Mouse (Mus musculus): ENCODE measurements at regions not wholly inside any gene's neighbourhood (a gene's known extent, or its start where the extent isn't known, plus 50 kb on each side); places are given as distances from the start of the nearest gene placed in this dataset.
A peak's percentile ranks its signal among the peaks of the same experiment; 100 is the strongest.

DNA sequence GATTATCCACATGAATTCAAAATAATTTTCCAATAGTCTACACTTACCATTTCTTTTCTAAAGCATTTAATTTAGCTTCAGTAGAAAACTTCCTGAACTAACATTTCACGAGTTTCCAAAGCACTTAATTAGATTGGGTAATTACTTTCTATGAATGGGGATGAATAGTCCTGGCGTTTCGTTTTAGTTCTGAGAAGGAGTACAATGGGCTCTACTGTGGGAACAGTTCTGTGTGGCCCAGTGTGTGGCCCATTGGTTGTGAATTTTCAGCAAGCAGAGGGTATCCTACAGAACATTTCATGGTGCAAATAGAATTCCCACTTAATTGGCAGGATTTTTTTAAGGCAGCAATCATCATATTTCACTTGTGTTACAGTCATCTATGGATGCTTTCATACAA lies 95.5 kb downstream of the 1700017N19Rik start:
- no peak for DNase-seq

DNA sequence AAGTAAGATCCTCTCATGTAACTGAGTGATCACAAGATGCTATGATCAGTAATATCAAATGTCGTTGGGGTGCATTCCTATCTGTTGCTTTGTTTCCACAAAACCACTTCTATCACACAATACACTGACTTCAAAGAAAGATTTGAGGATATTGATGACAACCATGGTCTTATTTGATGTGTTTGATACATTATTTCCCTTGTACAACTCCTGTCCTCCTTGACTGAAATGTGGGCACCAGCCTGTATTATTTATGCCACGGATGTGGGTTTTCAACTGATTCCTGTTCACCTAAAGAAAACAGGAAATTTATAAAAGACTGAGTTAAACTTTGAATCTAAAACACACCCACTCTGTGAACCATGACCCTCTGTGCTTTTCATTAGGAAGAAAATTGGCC lies 105.7 kb downstream of the 1700017N19Rik start:
- no peak for DNase-seq

DNA sequence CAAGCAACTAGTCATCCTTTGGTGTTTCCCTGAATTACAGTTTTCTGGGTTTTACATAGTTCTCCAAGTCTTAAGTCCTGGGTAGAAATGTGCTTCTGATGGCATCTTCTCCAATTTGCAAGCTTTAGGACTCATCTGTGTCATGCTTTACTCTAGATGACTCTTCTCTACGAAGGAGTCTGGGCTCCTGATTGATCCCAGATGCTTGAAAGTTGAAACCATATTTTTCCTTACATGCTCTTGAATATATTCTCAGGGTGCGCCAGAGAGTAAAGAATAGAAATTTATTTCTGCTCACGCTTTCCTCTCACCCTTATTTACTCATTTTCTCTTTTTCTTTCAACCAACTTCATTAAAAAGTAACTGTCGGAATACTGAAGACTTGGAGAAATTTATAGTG lies 108.9 kb downstream of the 1700017N19Rik start:
- no peak for DNase-seq

DNA sequence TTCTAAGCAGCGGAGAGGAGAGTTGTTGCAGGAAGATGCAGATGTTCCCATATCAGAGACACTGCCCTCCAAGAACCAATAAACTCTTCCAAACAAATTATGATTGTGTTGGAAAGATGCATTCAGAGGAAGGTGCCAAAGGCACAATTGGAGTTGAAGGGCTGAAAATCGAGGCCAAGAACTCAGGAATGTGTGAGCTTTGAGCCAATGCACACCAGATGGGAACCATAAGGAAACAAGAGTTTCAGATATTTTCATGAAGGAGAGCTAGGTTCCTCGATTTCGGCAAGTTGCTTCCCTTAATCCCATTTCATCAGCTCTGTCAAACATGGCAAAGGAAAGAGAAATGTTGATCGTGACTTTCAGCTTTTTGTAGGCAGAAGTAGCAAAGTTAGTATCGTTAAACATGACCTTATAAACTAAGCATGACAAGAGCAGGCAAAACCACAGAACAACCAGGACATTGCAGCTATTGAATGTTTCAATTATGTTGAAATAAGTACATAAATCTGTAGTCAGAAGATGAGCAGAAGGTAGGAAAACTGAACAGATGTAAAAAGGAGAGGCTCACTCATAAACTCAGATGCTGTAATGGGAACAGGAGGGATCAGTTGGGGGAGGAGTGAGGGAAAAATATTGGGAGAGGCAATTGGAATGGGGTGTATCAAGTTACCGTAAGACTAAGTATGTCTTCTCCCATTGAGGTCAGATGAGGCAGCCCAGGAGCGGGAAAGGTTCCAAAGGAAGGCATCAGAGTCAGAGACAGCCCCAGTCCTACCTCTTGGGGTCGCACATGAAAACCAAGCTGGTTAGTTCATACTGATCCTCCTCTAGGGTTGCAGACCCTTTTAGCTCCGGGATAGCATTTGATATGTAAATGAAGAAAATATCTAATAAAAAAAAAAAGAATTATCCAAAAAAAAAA lies 110.3 kb downstream of the 1700017N19Rik start:
- no peak for DNase-seq

DNA sequence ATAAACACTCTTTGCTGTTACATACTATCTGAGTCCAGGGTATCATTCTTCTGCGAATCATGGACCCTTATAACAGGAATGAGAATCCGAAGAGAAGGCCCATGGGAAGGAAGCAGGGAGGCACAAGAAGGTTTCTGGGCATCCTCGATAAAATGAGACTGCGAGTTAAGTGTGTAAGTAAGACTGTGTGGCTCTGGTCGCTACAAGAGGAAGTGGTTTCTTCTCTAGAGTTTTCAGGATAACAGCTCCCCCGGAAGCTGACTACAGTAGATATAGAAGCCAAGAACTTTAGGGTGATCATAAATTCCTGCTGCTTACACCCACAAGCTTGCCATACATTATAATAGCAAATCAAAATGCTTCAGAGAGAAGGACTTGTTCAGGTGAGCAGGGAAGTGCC lies 111.7 kb downstream of the 1700017N19Rik start:
- DNase-seq: no peak

DNA sequence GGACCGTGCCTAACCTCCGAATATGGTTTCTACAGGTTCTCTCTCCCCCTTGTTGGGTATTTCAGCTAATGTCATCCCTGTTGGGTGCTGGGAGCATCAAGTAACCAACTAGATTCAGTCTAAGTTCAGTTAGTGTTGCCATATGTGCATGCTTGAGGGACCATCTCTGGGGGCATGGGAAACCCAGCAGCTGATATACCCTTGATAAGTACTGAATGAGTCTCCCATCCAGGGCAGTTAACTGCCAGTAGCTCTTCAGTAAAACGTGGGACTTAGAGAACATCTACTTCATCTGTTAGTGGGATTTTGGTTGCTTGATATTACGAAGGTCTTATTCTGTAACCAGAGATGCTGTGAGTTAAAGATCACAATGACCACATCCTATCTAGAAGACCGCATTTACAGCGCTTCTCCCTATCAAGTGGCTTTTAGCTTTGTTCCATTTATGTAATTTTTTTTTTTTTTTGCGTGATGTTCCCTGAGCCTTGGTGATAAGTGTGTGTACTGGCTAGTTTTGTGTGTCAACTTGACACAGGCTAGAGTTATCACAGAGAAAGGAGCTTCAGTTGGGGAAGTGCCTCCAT lies 125.9 kb downstream of the 1700017N19Rik start:
- DNase-seq: no peak

DNA sequence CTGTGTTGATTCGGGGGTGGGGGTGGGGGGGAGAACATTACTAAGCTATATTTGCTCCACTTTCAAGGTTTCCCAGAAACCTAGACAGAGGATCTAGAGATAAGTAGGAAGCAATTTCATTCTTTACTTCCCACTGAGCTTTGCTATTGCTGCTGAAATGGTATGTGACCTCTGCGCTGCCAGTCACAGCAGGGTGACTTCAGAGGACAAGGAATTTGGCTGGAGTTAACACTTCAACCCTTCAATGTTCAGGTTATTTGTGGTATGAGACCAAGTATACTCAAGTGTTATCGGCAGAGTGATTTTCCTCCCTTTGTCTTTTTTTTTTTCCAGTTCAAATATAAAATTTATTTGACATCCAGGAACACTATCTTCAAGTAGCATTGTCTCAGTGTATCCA lies 128.3 kb downstream of the 1700017N19Rik start:
- DNase-seq: no peak

DNA sequence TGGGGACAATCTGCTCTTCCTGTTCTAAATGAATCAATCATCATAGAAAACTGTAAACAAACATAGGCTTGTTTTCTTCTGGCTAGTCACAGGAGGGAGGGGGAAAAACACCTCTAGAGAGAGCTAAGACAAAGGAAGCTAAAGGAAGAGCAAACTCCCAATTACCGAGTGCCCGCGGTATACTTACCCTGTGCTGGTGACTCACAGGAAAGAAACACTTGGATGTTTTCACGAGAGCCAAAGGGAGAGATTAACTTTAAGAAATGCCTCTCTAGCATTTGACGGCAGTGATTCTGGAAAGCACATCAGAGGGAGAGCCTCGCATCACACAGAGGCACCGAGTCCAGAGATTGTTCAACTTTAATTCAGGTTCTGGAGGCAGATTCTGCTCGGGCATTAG lies 151.0 kb downstream of the 1700017N19Rik start:
- DNase-seq: no peak

DNA sequence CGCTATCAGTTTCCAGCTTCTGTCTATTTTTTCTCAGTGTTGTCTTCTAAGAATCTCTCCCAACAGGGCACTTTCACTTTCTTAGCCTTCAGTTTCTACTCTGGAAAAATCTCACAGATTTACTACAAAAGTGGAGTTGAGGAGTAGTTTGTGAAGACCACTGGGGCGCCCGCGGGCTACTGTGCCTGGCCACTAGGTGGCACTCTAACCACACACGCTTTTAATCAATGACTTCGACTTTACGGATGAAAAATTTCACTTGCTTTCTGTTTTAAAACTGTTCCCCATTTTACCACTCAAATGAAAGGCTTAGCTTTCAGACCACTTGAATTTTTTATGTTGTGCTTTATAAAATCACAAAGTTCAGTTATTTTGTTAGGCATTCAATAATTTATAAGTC lies 151.8 kb downstream of the 1700017N19Rik start:
- DNase-seq: peak; percentile 71

DNA sequence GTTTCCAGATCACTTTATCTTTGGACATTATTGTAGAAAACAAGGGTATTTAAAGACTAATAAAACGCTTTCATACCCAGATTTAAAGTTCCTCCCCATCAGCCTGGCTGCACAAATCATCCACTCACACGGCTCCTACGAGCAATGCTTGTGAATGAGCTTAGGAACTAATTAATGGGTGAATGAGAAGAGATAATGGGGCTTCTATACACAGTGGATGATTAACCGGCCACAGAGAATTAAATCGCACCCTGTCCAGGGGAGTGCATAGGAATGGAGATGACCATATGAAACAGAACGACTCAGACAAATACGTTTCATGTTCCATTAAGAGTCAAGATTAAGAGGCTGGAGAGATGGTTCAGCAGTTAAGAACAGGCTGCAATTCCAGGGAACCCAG lies 155.9 kb downstream of the 1700017N19Rik start:
- DNase-seq: no peak

DNA sequence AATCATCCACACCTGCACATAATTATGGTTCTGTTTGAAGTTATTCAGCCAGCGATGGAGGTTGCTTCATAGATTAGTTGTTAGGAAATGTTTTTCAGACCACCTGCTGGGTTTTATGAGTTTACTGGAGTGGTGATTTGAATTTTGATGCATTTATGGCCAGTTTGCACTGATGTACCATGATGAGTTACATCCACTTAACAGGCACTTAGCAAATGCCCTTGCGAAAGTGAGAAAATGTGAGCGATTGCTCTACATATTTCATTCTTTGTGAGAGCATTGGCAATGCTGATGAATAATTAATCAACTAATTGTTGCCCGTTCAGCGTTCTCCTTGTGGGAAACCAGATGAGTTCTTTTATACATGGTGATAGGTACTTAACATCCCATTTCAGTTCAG lies 164.7 kb downstream of the 1700017N19Rik start:
- no peak for DNase-seq

DNA sequence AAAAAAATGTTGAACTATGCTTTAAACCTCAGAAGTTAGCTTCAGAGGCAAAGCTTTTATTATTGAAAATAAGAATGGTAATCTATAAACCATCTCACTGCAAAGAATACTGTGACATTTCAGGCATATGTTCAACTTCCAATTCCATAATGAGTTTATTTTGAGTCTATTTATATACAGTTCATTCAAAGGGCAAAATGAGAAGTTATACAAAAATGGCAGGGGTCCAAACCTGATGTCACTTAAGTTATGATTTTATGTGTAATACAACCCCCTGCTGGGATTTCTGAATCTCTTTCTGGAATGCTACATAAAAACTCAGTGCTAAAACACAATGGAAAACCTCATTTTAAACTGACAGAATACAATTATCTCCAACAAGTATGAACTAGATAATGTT lies 184.0 kb downstream of the 1700017N19Rik start:
- no peak for DNase-seq

DNA sequence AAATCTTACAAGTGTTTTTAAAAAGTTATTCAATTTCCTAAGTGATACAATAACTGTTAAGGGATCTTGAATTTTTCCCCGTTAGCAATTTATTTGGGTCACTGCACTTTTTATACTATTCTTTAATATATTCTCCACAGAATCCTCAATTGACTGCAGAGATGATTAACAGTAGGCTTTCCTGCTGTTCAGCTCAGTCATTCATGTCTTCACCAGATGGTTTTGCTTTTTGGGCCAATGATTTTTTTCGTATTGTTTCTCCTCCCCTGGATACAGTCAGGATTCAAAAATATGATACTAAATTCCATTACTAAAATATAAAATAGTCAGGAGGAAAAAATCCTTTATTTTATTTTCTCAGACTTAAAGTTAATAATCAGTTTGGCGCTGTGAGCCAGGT lies 201.9 kb downstream of the 1700017N19Rik start:
- no peak for DNase-seq

DNA sequence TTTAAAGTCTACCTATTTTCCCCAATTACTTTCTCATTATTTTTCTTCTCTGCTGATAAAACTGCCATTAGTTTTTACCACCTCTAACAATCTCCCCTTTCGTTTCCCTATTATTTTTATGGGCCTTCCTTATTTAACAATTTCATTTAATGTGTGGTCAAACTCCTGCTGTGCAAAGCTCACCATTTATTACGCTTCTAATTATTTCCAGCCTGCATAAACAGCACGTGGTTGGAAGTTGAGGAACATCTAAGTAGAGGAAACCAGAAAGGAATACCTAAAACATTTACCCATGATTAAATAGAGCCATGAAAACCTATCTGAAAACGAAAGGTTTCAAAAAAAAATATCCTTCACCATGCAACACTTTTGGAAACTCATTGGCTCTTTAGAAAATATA lies 202.3 kb downstream of the 1700017N19Rik start:
- DNase-seq: no peak

DNA sequence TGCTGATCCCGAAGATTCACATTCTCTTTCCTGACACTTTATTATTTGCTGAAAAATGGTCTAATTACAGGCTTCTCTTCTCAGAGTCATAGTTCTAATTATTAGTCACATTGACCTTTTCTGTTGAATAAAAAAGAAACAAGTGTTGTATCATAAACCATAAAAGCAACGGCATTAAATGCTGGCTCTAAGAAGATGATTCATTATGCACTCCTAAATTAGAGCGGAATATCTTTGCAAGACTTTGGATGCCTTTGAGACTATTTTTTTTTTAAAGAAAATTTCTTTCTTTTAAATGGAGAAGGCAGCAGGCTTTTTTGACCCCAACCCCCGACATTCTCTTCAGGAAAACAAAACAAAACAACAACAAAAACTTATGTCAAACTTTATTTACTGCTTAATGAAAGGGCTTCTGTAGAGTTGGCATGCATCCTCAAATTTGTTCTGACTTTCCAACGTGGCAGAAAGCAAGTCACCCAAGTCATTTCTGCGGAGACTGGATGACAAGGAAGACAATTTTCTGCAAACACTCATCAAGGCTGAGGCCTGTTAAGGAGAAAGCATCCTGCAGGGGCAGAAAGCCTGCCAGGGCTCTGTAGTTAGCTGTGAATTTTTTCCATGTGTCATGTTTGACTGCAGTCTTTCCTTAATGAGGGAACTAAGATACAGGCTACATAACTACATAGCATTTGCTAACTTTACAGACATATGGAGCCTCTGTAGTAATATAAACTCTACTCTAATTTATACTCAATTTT lies 205.1 kb downstream of the 1700017N19Rik start:
- DNase-seq: no peak

DNA sequence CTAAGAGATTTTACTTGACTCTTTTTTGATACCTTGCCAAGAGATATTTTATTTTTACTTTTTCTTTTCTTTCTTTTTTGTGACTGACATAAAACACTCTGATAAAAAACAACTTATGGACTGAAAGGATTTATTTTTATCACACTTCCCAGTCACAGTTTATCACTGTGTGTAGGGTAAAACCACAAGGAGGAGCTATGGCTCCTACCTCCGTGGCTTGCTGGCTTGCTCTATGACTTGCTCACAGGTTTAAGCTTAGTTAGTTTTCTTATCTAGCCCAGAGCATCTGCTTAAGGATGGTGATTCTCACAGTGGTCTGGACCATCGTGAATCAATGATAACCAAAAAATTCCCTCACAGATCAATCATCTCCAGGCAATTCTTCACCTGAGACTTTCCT lies 221.4 kb downstream of the 1700017N19Rik start:
- DNase-seq: no peak

DNA sequence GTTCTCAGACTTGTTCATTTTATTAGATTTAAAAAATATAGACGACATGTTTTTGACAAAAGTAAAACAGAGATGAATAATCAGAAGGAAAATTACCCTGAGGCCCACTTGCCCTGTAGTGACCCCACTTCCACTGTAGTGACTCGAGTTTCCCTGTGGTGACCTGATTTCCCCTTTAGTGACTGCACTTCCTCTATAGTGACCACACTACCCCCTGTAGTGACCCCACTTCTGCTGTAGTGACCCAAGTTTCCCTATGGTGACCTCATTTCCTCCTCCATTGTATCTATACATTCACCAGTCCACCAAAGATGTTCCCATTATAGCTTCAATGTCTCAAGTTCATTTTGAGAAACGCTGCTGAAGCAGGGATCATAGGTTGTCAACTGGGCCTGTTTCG lies 244.5 kb downstream of the 1700017N19Rik start:
- DNase-seq: no peak

DNA sequence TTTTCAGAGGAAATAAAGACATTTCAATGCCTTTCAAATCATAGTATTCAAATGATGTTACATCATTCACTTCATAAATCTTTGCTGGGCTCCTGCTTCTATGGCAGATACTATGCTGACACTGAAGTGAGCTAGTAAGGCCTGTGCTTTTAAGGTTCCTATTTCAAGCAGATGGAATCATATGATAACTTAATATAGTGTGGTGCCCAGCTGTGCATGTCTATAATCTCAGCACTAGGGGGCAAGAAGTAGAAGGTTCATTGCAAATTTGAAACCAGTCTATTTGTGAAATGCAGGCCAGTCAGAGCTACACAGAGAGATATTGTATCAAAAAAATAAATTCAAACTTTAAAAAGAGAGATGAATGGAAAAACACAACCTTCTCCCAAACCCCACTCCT lies 262.9 kb downstream of the 1700017N19Rik start:
- DNase-seq: no peak

DNA sequence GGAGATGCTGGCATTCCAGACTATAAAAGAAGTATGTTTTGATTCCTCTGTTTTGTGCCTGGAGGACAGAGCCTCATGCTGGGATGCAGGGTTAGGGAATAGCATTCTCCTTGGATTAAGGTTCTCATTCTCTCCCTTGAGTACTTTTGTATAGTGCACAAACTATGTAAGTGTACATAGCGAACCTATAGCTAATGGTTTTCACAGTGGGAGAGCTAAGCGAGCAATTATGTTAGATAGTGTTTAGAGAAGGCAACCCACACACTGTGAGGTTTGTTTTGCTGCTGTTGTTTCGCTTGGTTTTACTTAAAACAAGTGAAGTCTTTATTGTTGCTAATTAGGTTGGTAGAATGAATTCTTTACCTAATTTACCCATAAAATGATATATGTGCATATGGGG lies 266.2 kb downstream of the 1700017N19Rik start:
- DNase-seq: no peak

DNA sequence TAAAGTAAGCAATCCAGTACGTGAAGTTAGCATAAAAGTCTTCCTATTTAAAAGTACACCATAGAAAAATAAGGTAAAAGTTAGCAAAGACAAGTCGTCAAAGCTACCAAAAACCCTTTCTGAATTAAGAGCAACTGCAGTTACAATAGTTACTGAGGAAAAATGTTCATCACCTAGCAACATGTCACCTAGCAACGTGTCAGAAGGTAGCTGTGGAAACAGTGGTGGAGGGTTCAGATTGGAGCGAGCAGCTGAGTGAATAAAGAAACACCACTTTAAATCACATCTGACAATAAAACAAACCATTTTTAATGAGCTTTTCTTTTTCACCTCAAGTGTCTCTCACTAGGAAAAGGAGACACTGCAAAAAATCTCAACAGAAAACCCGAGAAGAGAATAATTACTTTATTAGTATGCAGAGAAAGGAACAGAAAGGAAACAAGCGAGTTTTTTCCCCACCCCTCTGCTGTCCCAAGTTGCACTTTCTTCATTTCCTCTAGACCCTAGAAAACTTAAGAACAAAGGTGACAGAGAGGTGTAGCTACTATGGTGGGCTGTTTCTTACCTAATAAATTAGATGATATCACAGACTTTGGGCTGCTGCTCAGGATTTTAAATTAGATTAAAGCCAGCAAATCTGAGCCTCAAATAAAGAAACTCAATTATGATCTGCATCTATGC lies 275.4 kb downstream of the 1700017N19Rik start:
- no peak for DNase-seq

DNA sequence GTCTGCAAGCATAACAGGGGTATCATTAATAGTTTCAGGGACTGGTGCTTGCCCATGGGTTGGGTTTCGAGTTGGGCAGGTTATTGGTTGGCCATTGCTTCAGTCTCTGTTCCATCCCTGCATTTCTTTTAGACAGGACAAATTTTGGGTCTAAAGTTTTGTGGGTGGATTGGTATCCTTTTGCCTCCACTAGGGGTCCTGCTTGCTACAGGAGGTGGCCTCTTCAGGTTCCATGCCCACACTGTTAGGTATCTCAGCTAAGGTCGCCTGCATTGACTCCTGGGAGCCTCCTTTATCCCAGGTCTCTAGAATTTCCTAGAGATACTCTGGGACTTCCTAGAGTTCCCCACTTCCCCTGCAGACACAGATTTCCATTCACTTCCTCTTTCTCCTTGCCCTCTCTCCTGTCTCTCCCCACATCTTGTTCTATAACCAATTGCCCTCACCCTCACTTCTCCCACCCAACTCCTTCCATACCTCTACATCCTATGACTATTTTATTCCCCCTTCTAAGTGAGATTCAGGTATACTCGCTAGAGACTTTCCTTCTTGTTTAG lies 278.2 kb downstream of the 1700017N19Rik start:
- no peak for DNase-seq

DNA sequence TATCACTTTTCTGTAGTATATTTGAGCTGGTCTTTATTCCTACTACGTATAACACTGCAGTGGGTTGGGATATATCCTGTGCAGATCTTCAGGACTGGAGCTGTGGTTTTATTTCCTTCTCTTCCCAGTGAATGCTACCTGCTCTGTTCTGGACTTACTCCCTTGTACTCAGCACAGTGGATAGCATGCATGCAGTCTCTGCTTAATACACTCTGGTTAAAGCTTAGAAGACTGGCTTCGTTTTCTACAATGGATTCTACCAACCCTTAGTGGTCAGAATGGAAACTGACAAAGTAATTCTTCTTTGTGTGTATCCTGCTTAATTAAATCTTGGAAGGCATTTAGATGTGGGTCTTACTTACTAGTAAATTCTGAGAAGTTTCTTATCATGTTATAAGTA lies 292.3 kb downstream of the 1700017N19Rik start:
- no peak for DNase-seq

All from adrenal gland, postnatal 10 days (tissue).